Mouse (Mus musculus): ENCODE data around the gene Bcdin3d. TPM values are rescaled to one million over a fixed set of nuclear protein-coding genes. Genes with fewer than 3 reads are reported as not detected.

Gene Bcdin3d
- polyA plus RNA-seq, 1 experiment: 6.8 TPM

DNA sequence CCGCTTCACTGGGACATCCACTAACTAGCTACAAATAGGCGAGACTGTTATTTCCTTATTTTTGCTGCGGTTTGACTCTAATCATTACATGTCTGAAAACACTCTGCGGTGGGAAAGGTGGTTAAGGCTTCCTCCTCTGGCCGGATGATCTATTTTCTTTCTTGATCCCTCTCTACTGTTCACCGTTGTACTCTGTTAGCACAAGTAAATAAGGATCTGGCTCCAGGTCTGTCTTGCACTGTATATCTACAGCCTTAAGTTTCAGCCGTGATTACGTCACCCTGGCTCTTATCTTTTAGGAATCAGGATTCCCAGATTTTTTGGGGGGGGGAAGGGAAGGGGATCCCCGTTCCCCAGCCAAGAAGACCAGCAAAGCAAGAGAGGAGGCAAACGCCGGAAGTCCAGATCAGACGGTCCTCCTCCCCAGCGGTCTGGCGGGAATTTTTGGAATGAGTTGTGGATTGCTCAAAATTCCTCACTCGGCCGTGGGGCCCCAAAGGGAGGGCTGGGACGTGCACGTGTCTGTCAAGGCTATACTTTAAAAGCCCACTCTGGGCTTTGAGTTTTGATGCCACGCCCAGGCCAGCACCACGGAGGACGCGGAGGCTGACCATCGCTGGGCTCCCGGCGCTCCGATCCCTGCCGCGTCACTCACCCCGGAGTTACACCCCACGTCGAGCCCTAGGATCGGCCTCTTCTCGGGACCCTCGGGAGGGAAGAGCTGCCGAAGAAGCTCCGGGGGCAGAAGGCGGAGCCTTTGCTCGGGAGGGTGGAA is 542 bp downstream of the Bcdin3d start:
- DNase-seq (ENCODE audit: extremely low spot score in 1 of 2, low spot score in 1 of 2): peak in 1 of 2 experiments; percentile 55

DNA sequence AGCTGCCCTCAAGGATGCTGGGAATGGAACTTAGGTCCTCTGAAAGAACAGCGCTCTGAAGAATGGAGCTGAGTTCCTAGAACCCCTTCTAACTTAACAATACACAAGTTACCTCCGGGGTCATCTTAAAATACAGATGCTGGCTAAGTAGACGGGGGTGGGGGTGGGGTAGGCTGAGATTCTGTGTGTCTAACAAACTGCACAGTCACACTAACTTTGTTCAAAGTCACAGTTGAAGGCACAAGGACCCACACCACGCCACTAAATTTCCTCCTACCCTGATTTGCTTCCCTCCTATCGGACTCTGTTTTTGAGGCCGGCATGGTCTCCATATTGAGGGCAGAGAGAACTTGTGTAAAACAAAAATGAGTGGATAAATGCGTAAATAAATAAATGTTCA is 1.6 kb downstream of the Bcdin3d start:
- no peak for DNase-seq (ENCODE audit: extremely low spot score in 1 of 2, low spot score in 1 of 2)

DNA sequence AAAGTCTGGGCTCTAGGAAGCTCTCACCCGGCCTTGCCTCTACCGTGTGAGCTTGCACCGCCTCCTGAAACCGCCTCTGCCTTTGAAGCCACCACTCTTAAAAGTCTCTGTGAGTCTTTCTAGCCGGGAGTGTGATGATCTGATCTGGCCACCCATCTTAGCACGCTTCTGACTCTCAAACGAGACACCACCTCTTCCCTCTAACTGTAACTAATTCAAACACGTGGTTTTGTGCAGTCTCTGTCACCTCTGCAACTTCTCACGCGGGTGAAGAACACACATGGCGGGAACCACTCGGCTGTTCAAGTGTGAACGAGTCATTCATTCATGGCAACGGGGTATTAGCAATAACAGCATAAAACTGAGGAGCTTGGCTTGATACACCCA is 2.9 kb downstream of the Bcdin3d start:
- DNase-seq (ENCODE audit: extremely low spot score in 1 of 2, low spot score in 1 of 2): no peak

DNA sequence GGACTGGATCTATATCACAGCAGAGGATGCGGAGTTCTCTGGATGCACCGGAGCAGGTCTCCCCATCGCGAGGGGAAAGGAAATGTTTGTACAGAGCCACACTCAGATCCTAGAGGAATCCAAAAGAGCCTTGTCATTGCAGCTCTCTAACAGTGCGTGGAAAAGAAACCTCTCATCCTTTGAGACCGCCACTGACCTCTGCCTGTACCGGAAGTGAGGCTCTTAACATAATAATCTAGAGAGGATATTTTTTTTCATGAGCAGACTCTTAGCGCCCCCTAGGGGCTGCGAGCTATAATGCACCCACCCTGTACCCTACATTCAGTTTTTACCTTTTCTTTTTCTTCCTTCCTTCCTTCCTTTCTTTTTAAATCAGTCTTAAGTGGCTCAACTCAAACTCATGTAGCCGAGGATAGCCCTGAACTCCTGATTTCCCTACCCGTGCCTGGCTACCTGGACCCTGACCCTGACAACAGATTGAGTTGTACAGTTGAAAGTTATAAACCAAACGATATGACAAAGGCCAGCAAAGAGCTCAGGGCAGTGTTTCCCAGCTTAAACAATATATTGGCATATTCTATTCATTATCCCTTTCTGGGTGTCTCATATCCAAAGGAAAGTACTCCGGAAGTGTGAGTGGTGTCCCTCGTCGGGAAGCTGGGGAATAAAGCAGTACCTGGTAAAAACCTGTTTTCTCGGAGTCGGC is 3.4 kb downstream of the Bcdin3d start:
- peak in 1 of 2 experiments; percentile 70 for DNase-seq (ENCODE audit: extremely low spot score in 1 of 2, low spot score in 1 of 2)

DNA sequence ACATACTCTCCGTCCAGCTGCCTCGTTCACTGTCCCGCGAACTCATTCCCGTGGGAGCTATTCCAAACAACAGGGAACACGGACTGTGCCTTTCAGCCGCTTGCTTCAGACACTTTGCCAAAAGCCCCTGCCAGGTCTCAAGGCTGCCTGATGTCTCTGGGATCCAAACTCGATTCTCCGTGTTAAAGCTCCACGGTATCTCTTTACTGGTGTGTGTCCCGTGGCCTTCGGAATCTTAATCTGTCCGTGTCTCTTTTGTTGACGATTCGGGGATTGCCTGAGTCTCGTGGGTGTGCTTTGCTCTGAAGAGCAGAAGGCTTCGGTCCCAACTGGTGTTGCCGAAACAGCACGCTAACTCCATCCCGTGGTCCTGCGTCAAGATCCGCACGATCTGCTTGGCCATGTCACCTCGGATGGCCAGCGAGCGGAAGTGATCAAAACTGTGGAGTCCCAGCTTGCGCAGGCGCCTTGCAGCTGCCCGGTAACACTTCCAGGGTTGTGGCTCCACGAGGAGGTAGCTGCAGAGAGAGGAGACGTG is 4.2 kb downstream of the Bcdin3d start:
- no peak for DNase-seq (ENCODE audit: extremely low spot score in 1 of 2, low spot score in 1 of 2)

DNA sequence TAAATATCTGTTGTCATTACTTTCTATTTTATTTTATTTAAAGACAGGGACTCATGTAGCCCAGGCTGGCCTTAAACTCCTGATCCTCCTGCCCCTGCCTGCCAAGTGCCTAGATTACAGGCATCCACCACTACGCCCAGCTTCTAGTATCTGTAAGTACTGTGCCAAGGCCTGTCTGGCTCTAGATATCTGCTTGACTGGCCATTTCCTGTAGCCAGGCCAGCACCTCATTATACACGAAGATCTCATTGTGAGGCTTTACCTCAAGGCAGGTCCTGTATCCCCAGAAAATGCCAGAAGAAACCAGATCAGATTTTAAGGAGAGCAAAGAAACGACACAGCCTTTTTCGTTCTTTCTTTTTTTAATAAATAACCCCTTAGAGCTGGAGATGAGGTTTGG is 4.8 kb downstream of the Bcdin3d start:
- no peak for DNase-seq (ENCODE audit: extremely low spot score in 1 of 2, low spot score in 1 of 2)

DNA sequence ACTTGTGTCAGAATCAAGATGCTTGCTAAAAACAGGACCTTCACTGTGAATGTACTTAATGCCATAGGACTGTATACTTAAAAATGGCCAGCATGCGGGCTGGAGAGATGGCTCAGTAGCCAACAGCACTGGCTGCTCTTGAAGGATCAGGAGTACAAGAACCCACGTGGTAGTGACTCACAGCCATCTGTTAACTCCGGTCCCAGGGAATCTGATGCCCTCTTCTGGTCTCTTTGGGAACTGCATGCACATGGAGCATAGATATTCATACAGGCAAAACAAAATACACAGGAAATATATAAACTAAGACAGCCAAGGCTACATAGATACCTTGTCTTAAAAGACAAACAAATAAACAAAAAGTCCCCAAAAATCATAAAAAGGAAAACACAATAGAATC is 5.5 kb downstream of the Bcdin3d start:
- DNase-seq (ENCODE audit: extremely low spot score in 1 of 2, low spot score in 1 of 2): peak; percentile 63 to 87

DNA sequence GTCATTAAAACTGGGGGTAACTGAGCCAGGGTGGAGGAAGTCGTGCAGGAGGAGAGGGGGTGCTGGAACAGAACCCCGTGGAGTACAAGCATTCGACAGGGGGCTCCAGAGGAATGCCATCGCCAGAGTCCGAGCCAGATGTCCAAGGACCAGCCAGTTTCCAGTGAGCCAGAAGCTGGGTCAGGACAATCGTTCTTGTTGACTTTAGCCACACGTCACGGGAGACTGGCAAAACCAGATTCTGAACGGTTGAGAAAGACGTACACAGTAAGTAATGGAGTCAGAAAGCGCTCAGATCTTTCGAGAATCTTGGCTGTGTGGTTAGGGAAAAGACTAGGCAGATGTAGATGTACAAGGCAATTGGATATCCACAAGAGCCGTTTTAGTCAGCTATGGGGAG is 11.3 kb downstream of the Bcdin3d start:
- no peak for DNase-seq (ENCODE audit: extremely low spot score in 1 of 2, low spot score in 1 of 2)

DNA sequence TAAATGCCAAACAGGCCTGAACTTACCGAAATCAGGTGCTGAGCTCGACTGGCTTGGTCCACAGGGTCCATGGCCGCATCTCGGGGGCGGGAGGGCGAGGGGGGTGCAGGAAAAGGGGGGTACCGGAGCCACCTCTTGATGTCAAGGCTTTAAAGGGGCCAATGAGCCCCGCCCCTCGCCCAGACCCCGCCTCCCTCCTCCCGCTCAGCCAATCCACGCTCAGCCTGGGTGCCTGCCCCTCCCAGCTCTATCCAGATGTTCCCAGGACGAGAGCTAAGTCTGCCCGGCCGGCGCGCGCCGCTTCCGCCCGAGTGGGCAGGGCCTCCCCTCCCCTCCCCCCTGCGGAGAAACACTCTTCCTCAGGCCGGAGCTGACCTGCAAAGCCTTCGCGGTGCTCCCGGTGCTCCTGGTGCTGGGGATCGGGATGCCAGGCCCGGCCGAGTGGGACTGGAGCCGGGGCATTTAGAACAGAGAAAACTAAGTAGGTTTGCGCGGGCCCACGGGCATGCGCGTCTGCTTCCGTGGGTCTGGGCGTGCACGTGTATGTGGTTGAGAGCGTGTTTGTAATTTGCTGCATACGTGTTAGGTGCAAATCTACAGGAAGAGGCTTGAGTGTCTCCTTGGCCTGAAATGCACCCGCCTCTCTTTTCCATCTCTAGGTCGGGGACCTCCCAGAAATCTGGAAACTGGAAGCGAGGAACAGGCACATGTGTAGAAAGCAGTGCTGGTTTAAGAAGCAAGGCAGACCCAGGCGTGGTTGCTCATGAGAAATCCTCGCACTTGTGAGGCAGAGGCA is 16.7 kb downstream of the Bcdin3d start, which contains the start of gene Nckap5l:
Nckap5l (minus strand) TSS at position 143 of the 796 bp plus-strand sequence.
- peak; percentile 75 to 92 for DNase-seq (ENCODE audit: extremely low spot score in 1 of 2, low spot score in 1 of 2)

DNA sequence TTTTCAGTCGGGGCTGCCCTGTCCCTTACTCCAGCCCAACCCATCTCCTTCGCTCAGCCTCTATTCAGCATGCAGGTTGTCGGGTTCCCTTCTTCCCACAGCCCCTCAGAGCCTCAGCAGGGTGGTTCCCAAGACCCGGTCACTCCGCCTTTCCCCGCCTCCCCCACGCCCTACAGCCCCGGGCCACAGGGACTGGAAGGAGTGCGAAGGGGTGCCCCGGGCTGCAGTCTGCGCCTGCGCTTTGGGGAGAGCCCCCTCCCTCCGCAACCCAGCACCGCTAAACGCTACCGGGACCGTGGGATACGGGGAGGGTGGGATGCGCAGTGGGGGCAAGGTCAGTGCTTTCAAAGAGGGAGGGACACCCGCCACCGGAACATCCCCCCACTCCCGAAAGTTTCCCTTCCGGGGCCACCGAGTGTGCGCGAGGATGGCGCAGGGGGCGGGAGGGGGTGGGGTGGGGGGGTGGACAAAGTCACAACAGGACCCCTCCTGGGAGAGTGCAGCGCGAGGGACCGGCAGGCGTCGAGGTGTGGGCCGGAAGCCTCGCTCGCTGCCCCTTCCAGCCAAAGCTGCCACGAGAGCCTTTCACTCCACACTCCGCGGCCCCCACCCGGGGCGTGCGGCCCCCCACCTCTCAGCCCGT is 17.4 kb downstream of the Bcdin3d start:
- DNase-seq (ENCODE audit: extremely low spot score in 1 of 2, low spot score in 1 of 2): peak in 1 of 2 experiments; percentile 46

DNA sequence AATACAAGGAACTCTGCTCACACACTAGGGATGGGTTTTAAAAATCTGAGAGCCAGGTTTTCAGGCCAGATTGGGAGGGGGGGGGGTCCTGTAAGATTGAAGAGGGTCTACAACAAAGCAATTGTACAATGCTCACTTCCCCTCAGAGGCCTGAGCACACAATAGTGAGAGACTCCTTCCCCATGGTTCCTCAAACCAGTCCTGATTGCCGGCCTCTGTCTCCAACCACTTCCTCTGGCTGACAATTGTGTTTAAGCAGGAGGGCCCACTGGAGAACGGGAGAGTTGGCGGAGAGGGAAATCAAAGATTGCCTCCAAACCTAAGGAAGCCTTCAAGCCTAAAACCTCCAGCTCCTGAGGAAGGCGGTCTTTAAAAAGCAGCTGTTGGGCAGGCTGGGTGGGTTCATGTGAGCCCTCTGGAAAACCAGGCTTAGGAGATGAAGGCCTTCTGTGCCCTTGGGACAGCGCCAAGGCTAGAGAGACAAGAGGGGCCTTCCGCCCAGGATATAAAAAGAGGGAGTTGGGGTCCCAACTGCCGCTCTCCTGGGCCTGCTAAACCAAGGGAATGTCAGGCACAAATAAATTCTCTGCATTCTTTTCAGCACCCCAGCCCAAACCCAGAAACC is 18.1 kb downstream of the Bcdin3d start:
- DNase-seq (ENCODE audit: extremely low spot score in 1 of 2, low spot score in 1 of 2): no peak

DNA sequence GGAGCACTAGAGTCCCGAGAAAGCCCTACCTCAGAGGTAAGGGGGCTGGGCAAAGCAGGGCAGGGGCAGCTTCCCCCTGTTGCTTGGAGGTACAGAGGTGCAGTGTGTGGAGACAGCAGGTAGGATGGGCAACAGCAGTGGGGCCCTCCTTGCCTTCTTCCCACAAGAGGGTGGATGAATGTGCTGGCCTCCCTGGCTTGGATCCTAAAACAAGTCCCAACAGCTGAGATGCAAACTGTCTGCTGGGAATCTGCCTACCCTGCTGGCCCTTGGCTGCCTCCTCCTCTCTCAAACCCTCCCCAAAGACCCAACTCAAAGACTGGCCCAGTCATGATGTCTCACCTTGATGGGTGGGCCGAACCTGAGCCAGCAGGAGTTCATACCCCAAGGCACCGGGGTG is 19.1 kb downstream of the Bcdin3d start:
- no peak for DNase-seq (ENCODE audit: extremely low spot score in 1 of 2, low spot score in 1 of 2)

DNA sequence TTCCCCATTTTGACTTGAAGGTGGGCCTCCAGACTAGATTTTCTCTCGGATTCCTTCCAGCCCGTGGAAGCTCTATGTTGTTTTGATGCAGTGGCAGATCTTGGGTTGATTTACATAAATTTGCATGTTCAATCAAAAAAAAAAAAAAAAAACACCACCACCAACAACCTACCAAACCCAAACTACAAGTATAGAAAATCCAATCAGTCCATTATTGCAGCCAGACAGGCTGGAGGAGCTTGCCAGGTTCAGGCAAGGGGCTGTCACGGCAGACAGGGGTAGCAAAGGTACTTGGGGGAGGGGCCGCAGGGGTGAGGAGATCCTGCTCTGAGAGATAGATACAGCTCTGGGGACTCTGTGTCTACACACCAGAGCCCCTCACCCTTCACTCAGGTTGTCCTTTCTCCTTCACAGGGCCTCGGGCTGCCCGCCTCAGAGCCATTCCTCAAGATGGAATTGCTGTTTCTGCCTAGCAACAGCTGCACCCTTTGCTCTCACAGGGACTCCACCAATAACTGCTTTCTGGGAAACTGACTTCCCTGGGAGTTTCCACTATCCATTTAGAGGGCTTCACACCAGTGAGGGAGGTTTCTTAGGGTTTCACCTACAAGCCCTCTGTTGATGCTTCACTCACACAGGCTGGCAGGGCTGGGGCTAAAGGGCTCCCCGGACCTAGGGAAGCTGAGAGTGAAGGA is 19.8 kb downstream of the Bcdin3d start:
- DNase-seq (ENCODE audit: extremely low spot score in 1 of 2, low spot score in 1 of 2): no peak

DNA sequence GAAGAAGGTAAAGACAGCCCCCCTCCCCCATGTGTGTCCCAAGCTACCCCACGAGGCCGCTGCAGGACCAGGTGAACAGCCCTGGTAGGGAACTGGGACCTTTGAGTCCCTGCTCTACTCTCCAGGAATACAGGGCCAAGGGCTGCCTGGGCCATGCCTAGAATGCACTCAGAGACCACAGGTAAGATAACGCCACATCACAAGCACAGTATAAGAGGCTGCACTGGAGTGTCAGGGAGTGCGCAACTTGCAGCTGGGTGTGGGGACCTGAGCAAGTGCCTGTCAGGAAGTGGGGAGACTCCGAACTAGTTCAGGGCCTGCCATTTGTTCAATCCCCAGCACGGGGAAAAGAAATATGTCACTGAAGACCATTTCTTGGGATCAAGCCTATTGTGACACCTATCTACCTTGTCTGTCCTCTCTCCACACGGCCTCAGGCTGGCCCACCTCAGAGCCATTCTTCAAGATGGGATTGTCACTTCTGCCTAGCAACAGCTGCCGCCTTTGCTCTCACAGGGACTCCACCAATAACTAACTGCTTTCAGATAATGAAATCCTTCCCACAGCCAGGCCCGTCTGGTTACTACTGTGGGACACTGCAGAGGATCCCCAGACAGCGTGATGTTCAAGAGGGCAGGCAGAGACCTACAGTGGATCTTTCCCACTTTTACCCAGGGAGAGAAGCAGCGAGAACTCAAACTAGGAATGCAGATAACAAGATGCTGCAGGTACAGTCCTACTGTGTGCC is 21.2 kb downstream of the Bcdin3d start:
- no peak for DNase-seq (ENCODE audit: extremely low spot score in 1 of 2, low spot score in 1 of 2)

DNA sequence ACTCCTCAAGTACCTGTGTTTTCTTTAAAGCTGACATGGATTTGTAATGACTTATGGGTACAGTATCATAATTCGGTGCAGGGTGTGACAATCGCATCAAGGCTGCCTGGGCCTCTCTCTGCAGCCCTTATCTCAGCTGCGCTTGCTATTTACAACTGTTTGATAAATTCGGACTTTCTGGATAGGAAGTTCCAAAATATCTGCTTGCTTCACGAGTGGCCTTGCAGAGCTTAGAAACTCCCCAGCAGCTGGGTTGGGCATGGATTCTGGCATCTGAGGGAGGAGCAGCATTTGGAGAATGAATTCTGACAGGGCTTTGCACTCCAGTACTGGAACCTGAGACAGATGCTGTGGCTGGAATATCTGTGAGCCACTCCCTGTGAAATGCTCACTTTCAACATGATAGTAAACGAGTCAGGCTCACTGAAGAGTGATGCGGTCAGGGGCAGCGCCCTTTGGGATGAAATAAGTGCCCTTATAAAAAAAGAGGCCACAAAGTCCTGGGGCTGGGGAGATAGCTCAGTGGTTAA is 24.7 kb downstream of the Bcdin3d start:
- no peak for DNase-seq (ENCODE audit: extremely low spot score in 1 of 2, low spot score in 1 of 2)

DNA sequence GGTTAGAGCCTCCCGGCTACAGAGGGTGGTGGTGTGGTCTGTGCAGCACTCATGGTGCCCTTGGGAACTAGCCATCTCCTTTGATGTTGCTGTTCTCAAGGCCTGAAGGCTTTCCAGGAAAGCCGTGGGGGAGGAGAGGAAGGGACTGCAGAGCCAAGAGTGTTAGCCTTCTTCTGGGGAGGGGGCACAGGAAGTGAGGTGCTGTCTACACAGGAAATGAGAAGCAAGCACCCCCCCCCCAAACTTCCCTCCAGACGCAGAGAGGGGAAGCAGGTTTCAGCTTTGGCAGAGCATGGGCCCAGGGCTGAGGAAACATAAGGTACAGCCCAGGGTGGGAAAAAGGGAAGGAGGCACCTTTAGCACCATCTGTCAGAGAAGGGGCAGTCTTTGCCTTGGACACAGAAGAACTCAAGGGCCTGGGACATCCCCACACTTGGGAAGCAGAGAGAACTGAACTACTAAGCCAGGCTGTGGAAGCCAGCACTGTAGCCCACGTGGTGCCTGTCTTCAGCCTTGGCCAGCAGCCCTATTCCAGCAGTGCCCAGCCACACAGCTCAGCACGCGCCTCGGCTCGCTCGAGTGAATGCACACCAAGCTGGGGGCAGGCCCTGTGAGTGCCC is 25.3 kb downstream of the Bcdin3d start:
- peak; percentile 36 to 64 for DNase-seq (ENCODE audit: extremely low spot score in 1 of 2, low spot score in 1 of 2)

DNA sequence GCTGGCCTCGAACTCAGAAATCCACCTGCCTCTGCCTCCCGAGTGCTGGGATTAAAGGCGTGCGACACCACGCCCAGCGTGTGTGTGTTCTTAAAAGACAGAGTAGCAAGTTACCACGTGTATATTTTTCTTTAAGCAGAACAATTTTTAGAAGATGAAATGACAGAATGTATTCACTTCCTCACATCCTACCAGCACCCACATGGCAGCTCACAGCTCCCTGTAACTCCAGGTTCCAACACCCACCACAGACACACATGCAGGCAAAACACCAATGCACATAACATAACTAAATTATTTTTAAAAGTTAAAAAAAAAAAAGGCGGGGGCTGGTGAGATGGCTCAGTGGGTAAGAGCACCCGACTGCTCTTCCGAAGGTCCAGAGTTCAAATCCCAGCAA is 28.4 kb downstream of the Bcdin3d start:
- peak in 1 of 2 experiments; percentile 26 for DNase-seq (ENCODE audit: extremely low spot score in 1 of 2, low spot score in 1 of 2)

DNA sequence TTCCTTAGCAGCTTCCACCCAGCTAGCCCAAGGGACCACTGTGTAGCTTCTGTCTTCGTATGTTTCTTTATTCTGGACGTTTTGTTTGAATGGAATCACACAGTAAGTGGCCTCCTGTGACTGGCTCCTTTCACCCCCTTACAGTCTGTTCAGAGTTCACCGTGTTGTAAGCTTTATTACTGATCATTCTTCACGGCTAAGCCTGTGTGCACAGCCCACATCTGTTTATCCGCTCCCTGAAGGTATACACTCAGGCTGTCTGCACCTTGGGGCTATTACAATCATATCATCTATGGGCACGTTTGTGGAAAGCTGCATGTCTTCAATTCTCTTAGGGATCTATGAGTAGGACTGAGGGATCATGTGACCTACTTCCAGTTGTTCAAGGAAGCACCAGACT is 29.0 kb downstream of the Bcdin3d start:
- DNase-seq (ENCODE audit: extremely low spot score in 1 of 2, low spot score in 1 of 2): no peak

Measured in frontal cortex, adult 2 months (tissue).